Mouse (Mus musculus): ENCODE data around the gene Rgs14.

The Rgs14 gene

GRCm38 (mm10) chr13:55369531-55370114 is at the start of gene Rgs14:
TSS of gene Rgs14 (plus strand) at chr13:55369732.
- peak; percentile 51 for DNase-seq (ENCODE audit: low spot score)

GRCm38 (mm10) chr13:55319931-55320533 is 49.5 kb upstream of the Rgs14 start, which contains the start of gene Prelid1:
TSS of gene Prelid1 (plus strand) at chr13:55320500.
- no peak for DNase-seq (ENCODE audit: low spot score)

GRCm38 (mm10) chr13:55321434-55322129 is 48.0 kb upstream of the Rgs14 start, which contains the start of gene Rab24:
TSS of gene Rab24 (minus strand) at chr13:55321946.
- DNase-seq (ENCODE audit: low spot score), result peak; percentile 77

- no peak for DNase-seq (ENCODE audit: low spot score)
Measured at GRCm38 (mm10) chr13:55322130-55322825, 47.3 kb upstream of the Rgs14 start.

GRCm38 (mm10) chr13:55325596-55325995 is 43.9 kb upstream of the Rgs14 start:
- no peak for DNase-seq (ENCODE audit: low spot score)

- no peak for DNase-seq (ENCODE audit: low spot score)
Measured at GRCm38 (mm10) chr13:55327169-55327568, 42.4 kb upstream of the Rgs14 start.

GRCm38 (mm10) chr13:55327633-55328032 is 41.9 kb upstream of the Rgs14 start:
- peak; percentile 93 for DNase-seq (ENCODE audit: low spot score)

GRCm38 (mm10) chr13:55328171-55328570 is 41.4 kb upstream of the Rgs14 start:
- no peak for DNase-seq (ENCODE audit: low spot score)

- no peak for DNase-seq (ENCODE audit: low spot score)
Measured at GRCm38 (mm10) chr13:55328641-55329040, 40.9 kb upstream of the Rgs14 start.

- no peak for DNase-seq (ENCODE audit: low spot score)
Measured at GRCm38 (mm10) chr13:55329109-55329682, 40.3 kb upstream of the Rgs14 start.

GRCm38 (mm10) chr13:55329683-55330566 is 39.6 kb upstream of the Rgs14 start, which contains the start of gene Mxd3:
TSS of gene Mxd3 (minus strand) at chr13:55329823.
- no peak for DNase-seq (ENCODE audit: low spot score)

GRCm38 (mm10) chr13:55330567-55331400 is 38.7 kb upstream of the Rgs14 start:
- DNase-seq (ENCODE audit: low spot score), result no peak

GRCm38 (mm10) chr13:55332331-55332730 is 37.2 kb upstream of the Rgs14 start:
- DNase-seq (ENCODE audit: low spot score), result no peak

- no peak for DNase-seq (ENCODE audit: low spot score)
Measured at GRCm38 (mm10) chr13:55335701-55336100, 33.8 kb upstream of the Rgs14 start.

GRCm38 (mm10) chr13:55337341-55337975 is 32.1 kb upstream of the Rgs14 start:
- no peak for DNase-seq (ENCODE audit: low spot score)

GRCm38 (mm10) chr13:55338131-55339054 is 31.1 kb upstream of the Rgs14 start:
- DNase-seq (ENCODE audit: low spot score), result no peak

GRCm38 (mm10) chr13:55339259-55339658 is 30.3 kb upstream of the Rgs14 start:
- no peak for DNase-seq (ENCODE audit: low spot score)

- no peak for DNase-seq (ENCODE audit: low spot score)
Measured at GRCm38 (mm10) chr13:55342469-55342868, 27.1 kb upstream of the Rgs14 start.

GRCm38 (mm10) chr13:55344286-55344685 is 25.2 kb upstream of the Rgs14 start:
- no peak for DNase-seq (ENCODE audit: low spot score)
